Mouse (Mus musculus) stomach, postnatal 0 days (tissue): ENCODE results near the gene Plce1.

Source experiments
- CTCF ChIP-seq: IDR thresholded peaks from 2 replicates; pipeline ENCODE4 v1.5.1; 2016; ENCODE audit warnings: antibody characterized with exemption, low read depth, mild to moderate bottlenecking, moderate library complexity
- EP300 ChIP-seq: optimal IDR thresholded peaks from 2 replicates; pipeline ENCODE3; 2016; ENCODE audit warnings: antibody characterized with exemption

- TF ChIP-seq EP300 (no peak), CTCF (no peak)
Observed at GRCm38 (mm10) chr19:38488103-38488912, 7.4 kb downstream of the Plce1 start.
